Mouse (Mus musculus) intestine, embryonic 16.5 days (tissue): ENCODE measurements around the gene Parn. TPM values are rescaled to one million over a fixed set of nuclear protein-coding genes. Genes with fewer than 3 reads are reported as not detected.

Experiments
- polyA plus RNA-seq: library from polyadenylated mRNA; unstranded; fragments of >200 nt; fragmentation: Nextera tagmentation; extraction: Ambion mirVana; gene quantifications from 2 replicates; pipeline ENCODE4 v1.2.1, GENCODE M21; 2015

Parn gene
- polyA plus RNA-seq, 1 experiment from 2014 or later, result 39.4 TPM

Other genes with a start within 250 kb of the Parn start
- 36.6 and 38.3 TPM in 2 replicates for gene Bfar, start 3.7 kb upstream of the Parn start, polyA plus RNA-seq
- 3.4 and 4.1 TPM in 2 replicates for gene 3110001I22Rik, start 3.8 kb upstream of the Parn start, polyA plus RNA-seq
- 8.5 and 8.7 TPM in 2 replicates for gene Pla2g10, start 62.8 kb upstream of the Parn start, polyA plus RNA-seq
- 43.8 and 46.1 TPM in 2 replicates for gene Rrn3, start 112.5 kb upstream of the Parn start, polyA plus RNA-seq
- gene Ntan1, start 150.7 kb upstream of the Parn start, polyA plus RNA-seq, result 143 and 148 TPM in 2 replicates
- gene Pdxdc1, start 235.0 kb upstream of the Parn start, polyA plus RNA-seq, result 91.6 and 102 TPM in 2 replicates
- gene Mpv17l, start 235.0 kb upstream of the Parn start, polyA plus RNA-seq, result 17.3 and 20.3 TPM in 2 replicates